Mouse (Mus musculus) lung, embryonic 15.5 days (tissue): Measurements from ENCODE around the gene Gtf2h5. TPM values are rescaled to one million over a fixed set of nuclear protein-coding genes. Genes with fewer than 3 reads are reported as not detected.

ENCODE experiments used
- ATAC-seq: fragments of 200-750 bp; cut with Nextera tagmentation; 2 replicates; pipeline ENCODE4 v1.8.0; 2017; ENCODE audit warnings: moderate number of reproducible peaks, borderline replicate concordance; ENCODE audit not compliant: low FRiP score, low TSS enrichment; ENCODE audit errors: extremely low read depth
- H3K27ac ChIP-seq: fragments of 300-500 bp; sonication (generic); 2 replicates; pipeline ENCODE4 v1.5.1; 2015; ENCODE audit warnings: moderate library complexity, mild to moderate bottlenecking, inconsistent platforms
- H3K27me3 ChIP-seq: fragments of 300-500 bp; sonication (generic); 2 replicates; pipeline ENCODE4 v1.6.1; 2015; ENCODE audit warnings: inconsistent platforms
- H3K36me3 ChIP-seq: fragments of 300-500 bp; sonication (generic); 2 replicates; pipeline ENCODE4 v1.6.1; 2015; ENCODE audit warnings: inconsistent platforms
- H3K4me1 ChIP-seq: fragments of 300-500 bp; sonication (generic); 2 replicates; pipeline ENCODE4 v1.6.1; 2015; ENCODE audit warnings: inconsistent platforms
- H3K4me2 ChIP-seq: fragments of 300-500 bp; sonication (generic); 2 replicates; pipeline ENCODE4 v1.6.1; 2015; ENCODE audit warnings: inconsistent platforms, mild to moderate bottlenecking, moderate library complexity
- H3K4me3 ChIP-seq: fragments of 300-500 bp; sonication (generic); 2 replicates; pipeline ENCODE4 v1.5.1; 2015; ENCODE audit warnings: mild to moderate bottlenecking, inconsistent platforms
- H3K9ac ChIP-seq: fragments of 300-500 bp; sonication (generic); 2 replicates; pipeline ENCODE4 v1.6.1; 2015; ENCODE audit warnings: inconsistent platforms
- H3K9me3 ChIP-seq: fragments of 300-500 bp; sonication (generic); 2 replicates; pipeline ENCODE4 v1.6.1; 2016; ENCODE audit warnings: inconsistent platforms
- WGBS: fragments of 180-500 bp; shearing (Covaris S2); methylation state at CpG from one replicate; pipeline ENCODE4 v1.1.7; 2015; 5-methylcytosine and 5-hydroxymethylcytosine counted together
- polyA plus RNA-seq: library from polyadenylated mRNA; unstranded; fragments of >200 nt; fragmentation: Nextera tagmentation; extraction: Ambion mirVana; gene quantifications from 2 replicates; pipeline ENCODE4 v1.2.1, GENCODE M21; 2015

Gene Gtf2h5
- 181 and 192 TPM in 2 replicates for polyA plus RNA-seq

DNA sequence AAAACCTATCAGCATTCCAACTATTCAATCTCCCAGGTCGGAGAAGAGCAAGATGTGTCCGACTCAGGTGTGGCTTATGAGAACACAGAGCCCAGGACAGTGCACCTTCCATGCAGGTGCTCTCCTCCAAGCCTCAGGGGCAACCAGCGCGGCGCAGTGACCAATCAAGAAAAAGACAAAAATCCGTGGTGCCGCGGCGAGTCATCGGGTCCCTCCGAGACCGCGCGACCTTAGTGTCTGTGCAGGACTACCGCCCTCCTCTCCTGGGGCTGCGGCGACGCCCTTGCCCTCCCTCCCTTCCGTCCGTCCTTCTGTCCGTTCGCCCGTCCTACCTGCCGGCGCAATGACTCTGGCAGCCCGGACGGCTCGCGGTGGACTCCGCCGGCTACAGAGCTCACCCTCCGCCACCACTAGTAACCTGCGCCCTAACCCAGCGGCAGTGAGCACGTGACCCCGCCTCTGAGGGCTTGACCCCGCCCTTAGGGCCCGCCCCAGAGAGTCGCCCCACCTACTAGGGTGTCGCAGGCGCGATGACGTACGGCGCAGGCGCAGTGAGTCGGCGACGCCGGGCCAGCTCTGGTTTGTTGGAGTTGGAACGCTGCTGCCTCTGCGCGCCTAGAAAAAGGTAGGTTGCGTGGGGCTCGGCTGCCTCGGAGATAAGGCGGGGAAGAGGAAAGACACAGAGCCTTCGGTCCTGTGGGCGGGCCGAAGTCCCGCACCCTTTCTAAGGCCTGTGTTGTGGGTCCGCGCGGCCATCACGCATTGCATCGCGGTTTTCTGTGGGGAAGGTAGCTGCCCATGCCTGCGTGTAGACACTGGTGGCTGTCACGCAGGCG, at the start of gene Gtf2h5, which contains the start of gene Serac1:
Gene Gtf2h5 (plus strand): TSS at position 500 of the 836 bp plus-strand sequence.
Gene Serac1 (minus strand): TSS at position 455 of the 836 bp plus-strand sequence.
- ATAC-seq: peak; percentile 99
- no peaks in the 10 kb centered on the region for H3K9me3 ChIP-seq
- peaks cover 6% of the 10 kb centered on the region for H3K36me3 ChIP-seq
- H3K4me1 ChIP-seq: peaks cover 12% of the 10 kb centered on the region
- peak within 1 kb of the TSS; percentile 85 for H3K27ac ChIP-seq
- no peaks in the 10 kb centered on the region for H3K27me3 ChIP-seq
- peak within 1 kb of the TSS; percentile 94 for H3K4me3 ChIP-seq
- WGBS: 1% methylated on average over 70 of the region's 70 CpGs
- peak within 1 kb of the TSS; percentile 84 for H3K4me2 ChIP-seq
- peak within 1 kb of the TSS; percentile 96 for H3K9ac ChIP-seq

- no peak for ATAC-seq
- 63% methylated on average over 8 of the region's 8 CpGs for WGBS
- Histone ChIP-seq H3K4me1 (no peaks in the 10 kb centered on the region), H3K27me3 (no peaks in the 10 kb centered on the region), H3K27ac (no peak overlapping the region), H3K36me3 (no peaks in the 10 kb centered on the region), H3K9ac (no peak overlapping the region), H3K4me3 (no peak overlapping the region), H3K9me3 (no peaks in the 10 kb centered on the region), H3K4me2 (no peak overlapping the region)
These were observed 43.9 kb upstream of the Gtf2h5 start for GRCm38 (mm10) chr17:6035661-6036060.

- Histone ChIP-seq H3K27ac (no peak overlapping the region), H3K9ac (no peak overlapping the region), H3K4me2 (no peak overlapping the region), H3K36me3 (no peaks in the 10 kb centered on the region), H3K4me3 (no peak overlapping the region), H3K4me1 (no peaks in the 10 kb centered on the region), H3K9me3 (no peaks in the 10 kb centered on the region), H3K27me3 (no peaks in the 10 kb centered on the region)
- 86% methylated on average over 8 of the region's 8 CpGs for WGBS
- no peak for ATAC-seq
These were observed 43.1 kb upstream of the Gtf2h5 start for GRCm38 (mm10) chr17:6036458-6036857.

GRCm38 (mm10) chr17:6036872-6037271, 42.7 kb upstream of the Gtf2h5 start:
- Histone ChIP-seq H3K27ac (no peak overlapping the region), H3K4me1 (no peaks in the 10 kb centered on the region), H3K4me3 (no peak overlapping the region), H3K36me3 (no peaks in the 10 kb centered on the region), H3K27me3 (no peaks in the 10 kb centered on the region), H3K4me2 (no peak overlapping the region), H3K9ac (no peak overlapping the region), H3K9me3 (no peaks in the 10 kb centered on the region)
- ATAC-seq: no peak
- WGBS: 92% methylated on average over 11 of the region's 11 CpGs

DNA sequence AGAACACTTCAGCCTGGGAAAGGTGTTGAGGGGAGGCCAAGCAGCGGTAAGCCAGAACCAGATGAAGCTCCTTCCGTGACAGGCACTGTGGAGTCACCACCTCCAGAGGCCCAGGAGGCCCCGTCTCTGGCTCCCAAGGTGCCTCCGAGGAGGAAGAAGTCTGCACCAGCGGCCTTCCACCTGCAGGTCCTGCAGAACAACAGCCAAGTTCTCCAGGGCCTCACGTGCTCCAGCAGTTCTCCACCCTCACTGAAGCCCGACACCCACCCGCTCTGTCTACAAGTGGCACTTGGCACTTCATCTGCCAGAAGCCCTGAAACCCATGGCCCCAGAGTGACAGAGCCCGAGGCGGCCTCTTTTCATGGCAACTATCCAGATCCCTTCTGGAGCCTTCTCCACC, 42.1 kb upstream of the Gtf2h5 start:
- Histone ChIP-seq H3K36me3 (no peaks in the 10 kb centered on the region), H3K4me1 (no peaks in the 10 kb centered on the region), H3K27me3 (no peaks in the 10 kb centered on the region), H3K27ac (no peak overlapping the region), H3K9me3 (no peaks in the 10 kb centered on the region), H3K4me2 (no peak overlapping the region), H3K4me3 (no peak overlapping the region), H3K9ac (no peak overlapping the region)
- WGBS: 72% methylated on average over 10 of the region's 10 CpGs
- no peak for ATAC-seq

DNA sequence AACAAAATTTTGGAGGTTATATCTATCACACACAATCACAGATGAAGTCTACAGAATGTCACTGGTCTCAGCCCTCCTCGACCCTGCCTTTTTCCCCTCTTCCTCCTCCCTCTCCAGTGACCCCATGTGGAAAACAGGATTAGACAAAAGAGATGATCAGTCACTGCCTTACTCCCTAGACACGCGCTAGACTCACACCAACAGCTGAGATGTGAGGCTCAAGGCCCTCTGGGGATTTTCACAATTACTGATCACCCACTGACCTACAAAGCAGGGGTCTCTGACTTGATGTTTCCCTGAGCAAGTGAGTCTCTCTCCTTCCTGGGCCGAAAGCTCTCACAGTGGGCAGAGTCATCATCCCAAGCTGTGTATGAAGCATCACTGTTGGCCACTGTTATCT, 26.8 kb upstream of the Gtf2h5 start:
- Histone ChIP-seq H3K9me3 (no peaks in the 10 kb centered on the region), H3K9ac (no peak overlapping the region), H3K27me3 (no peaks in the 10 kb centered on the region), H3K27ac (no peak overlapping the region), H3K36me3 (no peaks in the 10 kb centered on the region), H3K4me3 (no peak overlapping the region), H3K4me2 (no peak overlapping the region), H3K4me1 (no peaks in the 10 kb centered on the region)
- ATAC-seq: no peak
- 77% methylated on average over 4 of the region's 4 CpGs for WGBS

GRCm38 (mm10) chr17:6054934-6055355, 24.6 kb upstream of the Gtf2h5 start:
- Histone ChIP-seq H3K4me3 (no peak overlapping the region), H3K9me3 (no peaks in the 10 kb centered on the region), H3K4me1 (no peaks in the 10 kb centered on the region), H3K36me3 (no peaks in the 10 kb centered on the region), H3K27ac (no peak overlapping the region), H3K4me2 (0 out of 2 replicates have a peak overlapping the region, but pooled peaks have one; percentile 23), H3K27me3 (no peaks in the 10 kb centered on the region), H3K9ac (no peak overlapping the region)
- ATAC-seq: no peak
- 27% methylated on average over 5 of the region's 5 CpGs for WGBS

DNA sequence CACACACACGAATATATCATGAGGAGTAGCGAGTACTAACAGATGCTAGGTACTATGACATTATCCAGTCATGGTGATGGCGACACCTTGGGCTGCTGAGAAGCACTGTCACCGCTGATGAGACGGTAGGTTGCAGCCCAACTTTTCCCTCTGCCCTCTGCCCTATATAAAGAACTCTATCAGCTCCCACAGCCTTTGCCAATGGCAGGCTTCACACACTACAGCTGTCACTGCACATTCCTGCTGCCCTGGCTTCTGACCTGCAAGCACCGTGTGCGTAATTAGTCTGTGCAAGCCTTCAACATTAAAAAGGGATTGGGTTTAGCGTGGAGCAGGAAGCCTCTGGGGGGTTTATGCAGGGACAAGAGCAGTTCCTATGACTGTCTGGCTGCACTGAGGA, 16.8 kb upstream of the Gtf2h5 start:
- Histone ChIP-seq H3K27me3 (no peaks in the 10 kb centered on the region), H3K4me2 (no peak overlapping the region), H3K36me3 (0 out of 2 replicates have a peak, but pooled peaks cover 9% of the 10 kb centered on the region), H3K4me1 (no peaks in the 10 kb centered on the region), H3K27ac (no peak overlapping the region), H3K9ac (no peak overlapping the region), H3K4me3 (no peak overlapping the region), H3K9me3 (no peaks in the 10 kb centered on the region)
- ATAC-seq: no peak
- 73% methylated on average over 8 of the region's 8 CpGs for WGBS

- no peak for ATAC-seq
- WGBS: 73% methylated on average over 5 of the region's 5 CpGs
These were observed 16.1 kb upstream of the Gtf2h5 start for GRCm38 (mm10) chr17:6063532-6063931.

GRCm38 (mm10) chr17:6066021-6066420, 13.6 kb upstream of the Gtf2h5 start:
- ATAC-seq: no peak
- Histone ChIP-seq H3K4me1 (no peaks in the 10 kb centered on the region), H3K4me3 (no peak overlapping the region), H3K27me3 (no peaks in the 10 kb centered on the region), H3K9me3 (no peaks in the 10 kb centered on the region), H3K4me2 (no peak overlapping the region), H3K36me3 (peaks cover 15% of the 10 kb centered on the region; the same call in 1 of the 2 replicates), H3K9ac (no peak overlapping the region), H3K27ac (no peak overlapping the region)
- 81% methylated on average over 2 of the region's 2 CpGs for WGBS

More at GRCm38 (mm10) chr17:6063532-6063931, 16.1 kb upstream of the Gtf2h5 start:
- Histone ChIP-seq H3K4me2 (no peak overlapping the region), H3K27me3 (no peaks in the 10 kb centered on the region), H3K4me1 (no peaks in the 10 kb centered on the region), H3K27ac (no peak overlapping the region), H3K9ac (no peak overlapping the region), H3K9me3 (no peaks in the 10 kb centered on the region), H3K36me3 (0 out of 2 replicates have a peak, but pooled peaks cover 9% of the 10 kb centered on the region), H3K4me3 (no peak overlapping the region)

DNA sequence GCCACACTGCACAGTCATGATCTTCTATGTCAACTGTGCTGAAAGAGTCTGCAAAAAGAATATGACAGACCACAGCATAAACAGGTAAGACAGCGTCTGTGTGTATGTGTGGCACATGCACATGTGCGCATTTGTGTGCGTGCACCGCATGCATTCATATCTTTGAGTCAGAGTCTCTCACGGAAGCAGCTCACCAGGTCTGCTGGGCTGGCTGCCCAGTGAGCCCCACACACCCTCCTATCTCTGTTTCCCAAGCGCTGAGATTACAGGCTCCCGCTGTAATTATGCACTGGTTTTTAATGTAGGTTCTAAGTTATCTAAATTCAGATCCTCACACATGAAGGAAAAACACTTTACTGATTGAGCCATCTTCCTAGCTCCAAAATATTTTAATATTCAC, 12.0 kb upstream of the Gtf2h5 start:
- WGBS: 94% methylated on average over 7 of the region's 7 CpGs
- no peak for ATAC-seq
- H3K27ac ChIP-seq: no peak overlapping the region
- no peaks in the 10 kb centered on the region for H3K4me1 ChIP-seq
- H3K36me3 ChIP-seq: peaks cover 16% of the 10 kb centered on the region; the same call in 1 of the 2 replicates
- H3K4me2 ChIP-seq: no peak overlapping the region
- H3K27me3 ChIP-seq: no peaks in the 10 kb centered on the region
- no peak overlapping the region for H3K9ac ChIP-seq
- H3K9me3 ChIP-seq: no peaks in the 10 kb centered on the region
- H3K4me3 ChIP-seq: no peak overlapping the region

DNA sequence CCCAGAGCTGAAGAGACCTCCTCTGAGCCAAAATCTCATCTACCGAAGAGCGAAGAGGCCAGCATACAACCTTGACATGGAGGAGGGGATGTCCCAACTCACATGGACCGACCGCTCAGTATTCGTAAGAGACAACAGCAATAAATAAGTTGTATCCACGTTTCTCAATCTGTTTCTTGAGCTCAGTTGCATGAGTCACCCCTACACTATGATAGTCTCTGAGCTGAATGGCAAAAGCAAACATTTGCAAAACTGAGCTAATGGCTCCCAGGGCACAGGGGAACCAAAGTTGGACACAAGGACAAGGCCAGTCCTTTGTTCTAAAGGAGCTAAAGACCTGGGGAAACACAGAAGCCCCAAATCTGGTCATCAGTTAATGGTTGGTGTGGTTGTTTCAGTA, 9.7 kb upstream of the Gtf2h5 start:
- WGBS: 87% methylated on average over 6 of the region's 6 CpGs
- Histone ChIP-seq H3K27ac (no peak overlapping the region), H3K4me3 (no peak overlapping the region), H3K9ac (no peak overlapping the region), H3K9me3 (no peaks in the 10 kb centered on the region), H3K27me3 (no peaks in the 10 kb centered on the region), H3K4me2 (no peak overlapping the region), H3K4me1 (no peaks in the 10 kb centered on the region), H3K36me3 (peaks cover 16% of the 10 kb centered on the region)
- ATAC-seq: no peak
